16 mouse cellular contexts compared by ENCODE assay signal in the genomic region with DNA sequence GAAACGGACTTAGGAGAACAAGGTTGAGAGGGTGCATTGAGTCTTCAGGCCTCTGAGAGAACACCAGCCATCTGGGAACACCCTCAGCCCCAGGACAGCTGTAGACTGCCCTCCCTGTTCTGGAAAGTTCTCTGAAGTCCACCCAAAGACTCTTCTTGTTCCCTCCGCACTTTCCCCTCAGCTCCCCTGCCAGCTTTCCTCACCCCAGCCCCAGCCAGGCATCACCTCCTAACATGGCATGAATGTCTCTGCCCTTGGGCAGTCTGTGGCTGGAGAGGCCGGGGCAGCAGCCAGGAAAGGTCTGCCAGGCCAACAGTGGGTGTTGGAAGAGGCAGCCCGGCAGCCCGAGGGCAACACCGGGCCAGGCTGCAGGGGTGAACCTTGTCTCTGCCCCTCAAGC. TPM values are rescaled to one million over a fixed set of nuclear protein-coding genes. Genes with fewer than 3 reads are reported as not detected.
DNase-seq lines count a peak whose midpoint lies in the region; ATAC-seq lines count a peak whose summit lies in the region.
"Had no signal": no experiment of that assay in that cellular context is flagged by ENCODE, and none has a peak within 500 bp of the region (broad histone marks: within the 10 kb centered on the region; RNA-seq: fewer than 3 reads in every experiment).

No protein-coding gene starts in this region.

- no peaks in the 10 kb centered on the region for H3K9me3 ChIP-seq in limb, embryonic 15.5 days
- no peaks in the 10 kb centered on the region for H3K9me3 ChIP-seq in limb, embryonic 10.5 days (replicated peaks)
- H3K9me3 ChIP-seq: embryonic facial prominence, embryonic 13.5 days; kidney, embryonic 15.5 days; liver, embryonic 15.5 days had no signal

- H3K36me3 ChIP-seq in limb, embryonic 15.5 days = no peaks in the 10 kb centered on the region
- H3K36me3 ChIP-seq in limb, embryonic 10.5 days = no peaks in the 10 kb centered on the region
- H3K36me3 ChIP-seq: embryonic facial prominence, embryonic 13.5 days; kidney, embryonic 15.5 days; liver, embryonic 15.5 days had no signal

- H3K4me3 ChIP-seq in limb, embryonic 15.5 days = no peak overlapping the region
- H3K4me3 ChIP-seq in limb, embryonic 10.5 days = no peak overlapping the region
- H3K4me3 ChIP-seq: embryonic facial prominence, embryonic 13.5 days; kidney, embryonic 15.5 days; liver, embryonic 15.5 days had no signal

- ATAC-seq in limb, embryonic 15.5 days (ENCODE audit: insufficient number of reproducible peaks, low FRiP score, low TSS enrichment, low read depth) = no peak
- ATAC-seq: inflammation-experienced regulatory T-cells, adult 6 months had no signal

- intact Hi-C loops in gastrocnemius, postnatal 14 days (cut with DNase I; ENCODE audit: low total_unique reads) = no loop called here
- intact Hi-C loops in gastrocnemius, postnatal 36 days (cut with DNase I) = no loop called here
- intact Hi-C loops in left cerebral cortex, postnatal 25 days (cut with DNase I) = no loop called here

- peak; percentile 34 for DNase-seq in gastrocnemius, postnatal 14 days
- DNase-seq in gastrocnemius, postnatal 36 days = no peak
- DNase-seq in limb, embryonic 10.5 days (ENCODE audit: low spot score) = no peak
- peak; percentile 62 for DNase-seq in heart, adult 8-10 months (ENCODE audit: low spot score)
- DNase-seq in skeletal muscle tissue, adult 2 months (ENCODE audit: low read depth, low spot score) = peak; percentile 52
- no peak for DNase-seq in left cerebral cortex, postnatal 25 days (ENCODE audit: low spot score in 2 of 2)
- DNase-seq: cerebellum, adult 8-10 months; lung, postnatal 10 days; right cerebral cortex, adult 18-20 months; spleen, adult 18-20 months; thymus, adult 2 months had no signal

- H3K27ac ChIP-seq in limb, embryonic 15.5 days = 0 out of 2 replicates have a peak overlapping the region, but pooled peaks have one; percentile 0
- H3K27ac ChIP-seq in limb, embryonic 10.5 days = no peak overlapping the region
- H3K27ac ChIP-seq: embryonic facial prominence, embryonic 13.5 days; kidney, embryonic 15.5 days; liver, embryonic 15.5 days had no signal

- no peak overlapping the region for H3K4me2 ChIP-seq in limb, embryonic 15.5 days
- H3K4me2 ChIP-seq: embryonic facial prominence, embryonic 13.5 days; kidney, embryonic 15.5 days; liver, embryonic 15.5 days had no signal

- H3K27me3 ChIP-seq in limb, embryonic 15.5 days = no peaks in the 10 kb centered on the region
- H3K27me3 ChIP-seq in limb, embryonic 10.5 days (ENCODE audit: low read depth, poor library complexity, severe bottlenecking) = 0 out of 2 replicates have a peak, but pooled peaks cover 4% of the 10 kb centered on the region
- H3K27me3 ChIP-seq: embryonic facial prominence, embryonic 13.5 days; kidney, embryonic 15.5 days had no signal

- WGBS in limb, embryonic 15.5 days = 71% methylated on average over 6 of the region's 6 CpGs
- 76% methylated on average over 6 of the region's 6 CpGs for WGBS in limb, embryonic 10.5 days

- H3K4me1 ChIP-seq in limb, embryonic 15.5 days = peaks cover 40% of the 10 kb centered on the region
- H3K4me1 ChIP-seq in limb, embryonic 10.5 days = peaks cover 66% of the 10 kb centered on the region

- H3K9ac ChIP-seq in limb, embryonic 15.5 days = no peak overlapping the region
- H3K9ac ChIP-seq: embryonic facial prominence, embryonic 13.5 days; kidney, embryonic 15.5 days; liver, embryonic 15.5 days had no signal

RNA-seq across cellular contexts. Expression of gene Alpl, which starts 27.4 kb away (rescaled TPM):
- total RNA-seq in gastrocnemius, postnatal 14 days (2021) = 1 to 10 TPM; 4.3 to 7.0 TPM
- total RNA-seq in gastrocnemius, postnatal 36 days (2021) = 10 to 100 TPM; 14.1 to 15.9 TPM
- 43.5 and 68.6 TPM in 2 replicates for polyA plus RNA-seq in limb, embryonic 15.5 days (2015; fragmentation: Nextera tagmentation; extraction: Ambion mirVana)
- 5.1 and 7.9 TPM in 2 replicates for polyA plus RNA-seq in limb, embryonic 10.5 days (2016; fragmentation: Nextera tagmentation; extraction: Ambion mirVana)
- 10 to 100 TPM; 54.6 to 70.0 (median 62.3) TPM for total RNA-seq in heart, adult 8-10 months (2022)
- 1 to 10 TPM; 7.1 to 7.8 TPM for total RNA-seq in left cerebral cortex, postnatal 25 days (2021)

Comparison
In these comparisons a context has a peak if more than half of its experiments do, and no peak if none do; other contexts are left out.
1. DNase-seq: peak in gastrocnemius, postnatal 14 days (single experiment), heart, adult 8-10 months (single experiment) and skeletal muscle tissue, adult 2 months (single experiment); none in gastrocnemius, postnatal 36 days (0 of 2), limb, embryonic 10.5 days (single experiment) and left cerebral cortex, postnatal 25 days (0 of 2).